Mouse (Mus musculus): ENCODE results near the gene Cd33. TPM values are rescaled to one million over a fixed set of nuclear protein-coding genes. Genes with fewer than 3 reads are reported as not detected.

Gene Cd33
- 1 to 10 TPM; 3.7 to 4.1 TPM for total RNA-seq (2021)
- long read RNA-seq, experiment 1, partial matches to known transcripts: 0 of 1 reads
- long read RNA-seq, experiment 1, other reads (novel, unspliced or antisense): 1 of 1 reads
- long read RNA-seq, experiment 2, full-length matches to known transcripts: 1 of 2 reads
- long read RNA-seq, experiment 2, partial matches to known transcripts: 0 of 2 reads
- long read RNA-seq, experiment 2, other reads (novel, unspliced or antisense): 1 of 2 reads

DNA sequence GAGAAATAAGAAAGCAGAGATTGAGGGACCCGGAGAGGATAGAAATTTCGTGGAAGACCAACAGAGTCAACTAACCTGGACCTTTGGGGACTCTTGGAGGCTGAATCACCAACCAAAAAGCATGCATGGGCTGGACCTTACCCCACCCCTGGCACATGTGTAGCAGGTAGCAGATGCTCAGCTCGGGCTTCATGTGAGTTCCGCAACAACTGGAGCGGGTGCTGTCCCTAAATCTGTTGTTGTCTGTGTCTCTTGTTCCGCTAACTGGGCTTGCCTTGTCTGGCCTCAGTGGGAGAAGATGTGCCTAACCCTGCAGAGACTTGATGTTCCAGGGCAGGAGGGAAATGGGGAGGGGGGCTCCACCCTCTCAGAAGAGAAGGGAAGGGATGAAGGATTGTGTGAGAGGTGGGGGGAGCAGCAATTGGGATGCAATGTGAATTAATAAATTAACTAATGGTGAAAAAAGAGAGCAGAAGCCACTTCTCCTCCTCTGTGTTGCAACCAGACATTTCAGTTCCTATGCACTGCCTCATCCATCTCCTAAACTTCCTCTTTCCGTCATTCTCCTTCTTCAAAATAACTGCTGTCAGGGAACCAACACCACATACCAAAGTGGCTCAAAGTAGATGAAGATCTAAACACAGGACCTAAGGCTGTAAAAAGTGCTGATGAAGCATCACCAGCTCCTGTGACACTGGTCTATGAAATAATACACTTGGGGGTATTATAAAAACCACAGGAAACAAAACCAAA lies at the start of gene Cd33:
TSS of gene Cd33 (minus strand) at position 204 of the 753 bp plus-strand sequence.
- intact Hi-C loops (cut with DNase I): no loop called here
- DNase-seq: no peak

DNA sequence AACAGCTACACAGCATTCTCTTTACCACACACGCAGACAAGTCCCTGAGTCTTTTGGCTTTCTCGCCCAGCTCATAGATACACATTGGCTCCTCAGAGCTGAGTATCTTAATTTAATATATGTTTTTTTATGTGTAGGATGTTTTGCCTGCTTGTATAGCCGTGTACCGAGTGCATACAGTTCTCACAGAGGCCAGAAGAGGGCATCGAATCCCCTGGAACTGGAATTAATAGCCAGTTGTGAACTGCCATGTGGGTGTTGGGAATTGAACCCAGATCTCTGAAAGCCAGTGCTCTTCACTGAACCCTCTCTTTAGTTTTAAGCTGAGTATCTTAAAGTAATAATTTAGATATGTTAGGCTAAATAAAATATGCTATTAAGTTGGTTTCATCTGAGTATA lies 40.6 kb upstream of the Cd33 start:
- no peak for DNase-seq
- intact Hi-C loops (cut with DNase I): loop anchor here (10.0 kb wide), 1 partner anchor 270 kb away; the partner anchor contains the start of gene Zfp715

DNA sequence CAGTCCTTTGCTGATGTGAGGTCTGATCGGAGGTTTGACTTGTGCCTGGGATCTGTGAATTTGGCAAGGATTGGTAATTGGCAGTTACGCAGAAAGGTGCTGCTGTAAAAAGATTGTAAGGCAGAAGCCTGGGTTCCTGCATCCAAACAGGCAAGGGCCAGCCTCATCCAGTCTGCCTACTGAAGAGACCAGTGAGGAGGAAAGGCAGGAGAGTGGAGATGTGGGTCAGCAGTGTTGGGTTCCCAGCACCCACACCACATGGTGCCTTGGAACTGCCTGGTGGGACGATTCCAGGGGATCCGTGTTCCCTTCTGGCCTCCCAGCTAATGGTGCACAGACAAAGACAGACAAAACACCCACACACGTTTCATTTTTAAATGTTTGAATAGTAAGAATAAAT lies 36.3 kb upstream of the Cd33 start:
- DNase-seq: peak in 1 of 2 experiments; percentile 3
- intact Hi-C loops (cut with DNase I): loop anchor here (10.0 kb wide), 1 partner anchor 266 kb away; the partner anchor contains the start of gene Zfp715

DNA sequence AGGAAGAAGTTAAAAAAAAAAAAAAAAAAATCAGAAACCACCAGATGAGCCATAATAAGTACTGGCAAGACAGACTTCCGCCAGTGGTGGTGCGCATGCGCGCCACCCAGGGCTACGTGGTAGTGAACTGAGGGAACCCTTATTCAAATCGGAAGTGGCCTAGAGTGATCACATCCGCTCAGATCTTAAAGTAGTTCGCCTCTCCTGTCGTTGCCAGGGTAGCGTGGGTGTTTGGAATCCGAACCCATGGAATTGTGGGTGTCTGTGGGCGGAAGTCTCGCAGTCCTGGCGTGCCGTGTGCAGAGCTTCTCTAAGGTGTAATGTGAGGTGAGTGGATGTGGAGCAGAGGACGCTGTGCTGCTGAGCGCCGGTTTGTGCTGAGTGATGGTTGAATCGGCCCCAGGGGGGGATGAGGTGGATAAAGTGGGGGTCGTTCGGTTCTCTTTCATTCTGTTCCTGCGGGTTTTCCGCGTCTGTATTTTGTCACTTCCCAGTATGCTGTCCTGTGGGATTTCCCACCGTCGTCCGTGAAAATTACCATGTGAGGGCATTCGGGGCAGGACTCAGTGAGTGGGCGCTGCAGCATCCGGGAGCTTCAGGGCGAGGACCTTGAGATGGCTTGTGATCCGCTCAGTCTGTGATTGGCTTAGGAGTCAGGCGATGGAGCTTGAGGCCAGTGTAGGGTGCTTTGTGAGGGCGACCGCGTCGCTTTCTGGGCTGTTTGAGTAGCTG lies 35.4 kb upstream of the Cd33 start, which contains the start of gene Zfp719:
TSS of gene Zfp719 (plus strand) at position 171 of the 732 bp plus-strand sequence.
- intact Hi-C loops (cut with DNase I): loop anchor here (5.0 to 10.0 kb wide), 2 partner anchors 93 to 265 kb away; partner anchors contain the start of genes Ctu1 and Zfp715

DNA sequence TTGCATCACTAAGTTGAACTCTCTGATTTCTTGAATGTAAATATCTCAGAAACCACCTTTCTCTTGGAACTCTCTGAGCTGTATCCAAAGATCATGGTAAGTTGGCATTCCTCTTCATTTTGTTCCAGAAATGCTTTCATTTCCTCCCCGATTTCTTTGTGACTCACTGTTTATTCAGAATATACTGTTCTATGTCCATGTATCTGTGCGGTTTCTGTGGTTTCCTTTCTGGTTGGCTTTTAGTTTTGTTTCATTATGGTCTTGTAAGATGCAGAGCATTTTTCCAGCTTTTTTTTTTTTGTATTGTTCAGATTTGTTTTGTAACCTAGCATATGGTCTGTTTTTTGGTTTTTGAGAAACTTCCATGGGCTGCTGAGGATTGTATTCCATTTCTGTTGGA lies 27.0 kb upstream of the Cd33 start:
- no peak for DNase-seq
- intact Hi-C loops (cut with DNase I): no loop called here

More for the DNA sequence above, 35.4 kb upstream of the Cd33 start, which contains the start of gene Zfp719:
- DNase-seq: peak; percentile 87 to 90

DNA sequence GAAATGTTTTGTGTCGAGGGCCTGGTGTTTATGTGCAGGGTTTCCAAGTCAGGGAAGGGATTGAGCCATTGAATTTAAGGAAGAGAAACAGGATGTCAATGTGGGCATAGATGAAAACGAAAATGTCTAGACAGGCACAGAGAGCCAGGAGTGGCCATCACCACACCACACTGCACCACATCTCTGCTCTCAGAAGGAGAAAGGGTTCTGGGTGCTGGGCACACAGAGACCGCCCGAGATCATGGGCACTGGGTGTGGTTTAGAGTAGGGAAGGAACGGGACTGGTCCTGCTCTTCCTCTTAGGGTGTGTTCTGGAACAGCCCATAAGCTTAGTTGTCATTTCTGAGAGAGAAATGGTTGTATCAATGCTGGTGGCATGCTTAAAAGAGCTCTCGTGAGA lies 19.1 kb upstream of the Cd33 start:
- intact Hi-C loops (cut with DNase I): loop anchor here (5.0 kb wide), 1 partner anchor 141 kb away; no protein-coding TSS in a partner anchor
- no peak for DNase-seq

DNA sequence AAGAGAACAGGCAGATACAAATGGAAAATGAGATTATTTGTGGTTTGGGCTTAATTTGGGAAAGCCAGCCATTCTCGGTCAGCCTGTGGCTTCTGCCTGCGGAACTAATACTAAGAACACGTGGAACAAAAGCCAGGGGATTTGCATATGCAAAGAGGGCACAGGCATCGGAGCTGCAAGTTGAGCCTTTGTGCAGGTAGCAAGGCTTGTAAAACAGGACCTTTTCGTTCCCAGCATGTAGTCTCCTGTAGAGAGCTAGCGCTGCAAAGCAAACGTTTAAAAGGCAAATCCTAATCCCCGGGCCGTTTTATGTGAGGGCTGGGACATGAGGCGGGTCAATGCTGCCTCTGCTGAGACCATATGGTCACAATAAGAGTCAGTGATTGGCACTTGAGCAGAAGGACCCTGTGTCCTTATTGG lies 18.4 kb upstream of the Cd33 start:
- DNase-seq: no peak
- intact Hi-C loops (cut with DNase I): loop anchor here (5.0 kb wide), 1 partner anchor 140 kb away; no protein-coding TSS in a partner anchor

DNA sequence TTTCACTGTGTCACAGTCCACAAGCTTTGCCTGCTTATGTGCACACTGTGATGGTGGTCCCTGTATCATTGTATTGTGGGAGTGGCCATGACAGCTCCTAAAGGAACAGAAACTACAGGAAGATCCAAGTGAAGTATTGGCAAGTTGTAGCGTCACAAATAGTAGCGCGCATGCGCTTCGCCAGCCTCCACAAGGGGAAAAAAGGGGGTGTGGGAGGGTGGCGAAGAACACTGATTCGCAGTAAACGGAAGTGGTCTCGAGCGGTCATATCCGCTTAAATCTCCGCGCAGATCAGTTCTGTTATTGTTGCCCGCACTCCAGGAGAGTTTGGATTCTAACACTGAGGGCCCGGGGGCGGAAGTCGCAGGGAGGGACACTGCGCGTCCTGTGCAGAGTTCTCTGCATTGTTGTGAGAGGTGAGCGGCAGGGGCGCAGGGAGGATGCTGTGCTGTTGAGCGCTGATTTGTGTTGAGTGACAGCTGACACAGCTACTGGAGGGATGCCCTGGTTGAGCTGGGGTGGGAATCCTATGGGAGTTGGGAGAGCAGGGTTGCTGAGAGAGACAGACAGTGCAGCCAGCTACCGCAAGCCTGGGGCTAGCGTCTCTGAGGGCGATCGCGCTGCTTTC lies 17.9 kb upstream of the Cd33 start, which contains the start of gene Zfp658:
TSS of gene Zfp658 (plus strand) at position 251 of the 628 bp plus-strand sequence.
- intact Hi-C loops (cut with DNase I): loop anchor here (5.0 kb wide), 1 partner anchor 140 kb away; no protein-coding TSS in a partner anchor
- peak; percentile 83 to 84 for DNase-seq

DNA sequence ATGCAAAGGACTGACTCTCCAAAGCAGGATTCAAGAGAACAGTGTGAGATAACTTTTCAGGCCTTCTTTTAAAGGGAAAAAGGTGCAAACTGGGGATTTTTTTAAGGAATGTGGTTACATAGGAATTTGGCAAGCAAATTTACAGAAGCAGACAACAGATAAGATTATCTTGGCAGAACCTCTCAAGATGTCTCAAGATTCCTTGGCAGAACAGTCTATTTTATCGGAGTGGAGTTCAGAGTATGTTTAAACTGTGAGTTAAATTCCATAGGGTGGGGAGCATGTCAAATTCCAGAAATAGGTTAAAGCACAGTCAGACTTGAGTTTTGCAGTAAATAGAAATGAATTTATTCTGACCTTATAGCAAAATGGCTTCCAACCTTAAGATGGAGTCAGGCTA lies 12.7 kb upstream of the Cd33 start:
- DNase-seq: no peak
- intact Hi-C loops (cut with DNase I): no loop called here

DNA sequence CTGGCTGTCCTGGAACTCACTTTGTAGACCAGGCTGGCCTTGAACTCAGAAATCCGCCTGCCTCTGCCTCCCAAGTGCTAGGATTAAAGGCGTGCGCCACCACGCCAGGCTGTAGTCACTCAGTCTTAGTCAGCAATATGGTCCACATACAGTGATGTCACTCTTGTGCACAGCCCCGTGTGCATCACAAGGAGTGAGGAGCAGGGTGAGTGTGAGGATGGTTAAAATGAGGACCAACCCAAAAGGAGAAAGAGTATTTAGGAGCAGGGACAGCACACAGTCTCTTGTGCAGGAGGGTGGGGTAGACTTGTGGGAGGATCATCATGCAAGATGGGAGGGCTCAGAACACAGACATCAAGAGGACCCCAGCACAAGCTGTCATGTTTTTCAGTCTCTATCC lies 11.1 kb upstream of the Cd33 start:
- no peak for DNase-seq
- intact Hi-C loops (cut with DNase I): no loop called here

DNA sequence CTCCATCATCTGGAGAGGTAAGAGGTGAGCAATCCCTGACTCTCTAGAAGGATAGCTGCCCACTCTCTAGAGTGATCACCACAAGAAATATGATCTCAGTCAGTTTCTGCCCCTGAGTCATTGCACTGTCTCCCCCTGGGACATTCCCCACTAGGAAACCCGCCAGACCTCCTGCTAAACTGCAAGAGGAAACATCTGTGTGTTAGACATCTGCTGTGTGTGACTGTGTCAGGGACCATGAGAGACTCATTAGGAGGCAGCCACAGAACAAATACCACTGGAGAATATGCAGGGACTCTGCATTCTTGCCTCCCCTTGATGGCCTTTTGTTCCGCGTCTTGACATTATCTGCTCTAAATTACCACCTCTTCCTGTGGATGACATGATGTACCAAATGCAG lies 10.3 kb upstream of the Cd33 start:
- intact Hi-C loops (cut with DNase I): no loop called here
- DNase-seq: peak; percentile 69 to 78

DNA sequence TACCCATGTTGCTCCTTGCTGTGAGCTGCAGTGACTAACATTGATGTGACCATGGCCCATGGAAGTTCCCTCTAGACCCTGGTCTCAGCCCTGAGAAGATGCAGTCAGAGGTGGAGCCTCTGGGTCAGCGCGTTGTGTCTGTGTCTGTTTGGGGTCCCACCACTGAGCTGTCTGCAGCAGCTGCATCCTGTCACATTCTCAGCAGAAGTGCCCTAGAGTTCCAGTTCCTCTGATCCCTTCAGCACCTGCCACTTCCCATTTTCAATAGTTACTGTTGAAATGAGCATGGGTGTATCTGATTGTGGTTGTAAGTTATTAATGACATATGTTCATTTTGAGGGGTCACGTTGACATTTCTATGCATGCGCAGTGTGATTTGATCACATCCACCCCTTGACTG lies 8.9 kb upstream of the Cd33 start:
- intact Hi-C loops (cut with DNase I): no loop called here
- DNase-seq: peak in 1 of 2 experiments; percentile 12

DNA sequence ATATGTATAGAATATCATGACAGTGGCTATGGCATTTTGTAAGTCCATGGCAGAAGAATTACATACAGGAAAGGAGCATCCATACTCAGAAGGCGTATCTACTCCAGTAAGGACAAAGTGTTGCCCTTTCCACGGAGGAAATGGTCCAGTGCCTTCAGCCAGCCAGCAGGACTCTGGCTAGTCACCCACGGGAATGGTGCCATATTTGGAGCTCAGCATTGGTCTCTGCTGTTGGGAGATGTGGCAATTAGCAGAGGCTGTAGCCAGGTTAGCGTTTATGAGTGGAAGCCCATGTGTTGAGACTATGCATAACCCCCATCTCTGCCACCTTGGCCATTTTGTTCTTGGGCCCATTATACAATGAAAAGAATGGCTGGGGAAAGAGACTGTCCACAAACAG lies 4.0 kb upstream of the Cd33 start:
- intact Hi-C loops (cut with DNase I): no loop called here

DNA sequence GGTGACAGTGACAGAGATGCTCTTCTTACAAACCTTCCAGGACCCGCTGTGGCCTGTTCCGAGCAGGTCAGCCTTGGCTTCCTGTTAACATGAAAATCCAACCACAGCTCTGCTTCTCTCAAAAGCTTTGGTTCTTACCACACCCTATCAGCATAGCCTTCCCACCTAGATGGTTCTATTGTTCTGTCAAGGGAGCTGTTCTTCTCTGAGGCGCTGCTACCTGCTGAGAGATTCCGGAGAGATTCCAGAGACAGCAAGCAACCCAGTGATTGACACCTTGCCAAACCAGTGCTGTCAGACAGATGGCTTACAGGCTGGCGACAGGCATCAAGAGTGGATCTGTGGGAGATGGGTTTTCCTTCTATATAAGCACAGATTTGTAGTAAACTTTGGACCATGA lies 3.4 kb upstream of the Cd33 start:
- no peak for DNase-seq
- intact Hi-C loops (cut with DNase I): no loop called here

More for the DNA sequence above, 4.0 kb upstream of the Cd33 start:
- DNase-seq: no peak

DNA sequence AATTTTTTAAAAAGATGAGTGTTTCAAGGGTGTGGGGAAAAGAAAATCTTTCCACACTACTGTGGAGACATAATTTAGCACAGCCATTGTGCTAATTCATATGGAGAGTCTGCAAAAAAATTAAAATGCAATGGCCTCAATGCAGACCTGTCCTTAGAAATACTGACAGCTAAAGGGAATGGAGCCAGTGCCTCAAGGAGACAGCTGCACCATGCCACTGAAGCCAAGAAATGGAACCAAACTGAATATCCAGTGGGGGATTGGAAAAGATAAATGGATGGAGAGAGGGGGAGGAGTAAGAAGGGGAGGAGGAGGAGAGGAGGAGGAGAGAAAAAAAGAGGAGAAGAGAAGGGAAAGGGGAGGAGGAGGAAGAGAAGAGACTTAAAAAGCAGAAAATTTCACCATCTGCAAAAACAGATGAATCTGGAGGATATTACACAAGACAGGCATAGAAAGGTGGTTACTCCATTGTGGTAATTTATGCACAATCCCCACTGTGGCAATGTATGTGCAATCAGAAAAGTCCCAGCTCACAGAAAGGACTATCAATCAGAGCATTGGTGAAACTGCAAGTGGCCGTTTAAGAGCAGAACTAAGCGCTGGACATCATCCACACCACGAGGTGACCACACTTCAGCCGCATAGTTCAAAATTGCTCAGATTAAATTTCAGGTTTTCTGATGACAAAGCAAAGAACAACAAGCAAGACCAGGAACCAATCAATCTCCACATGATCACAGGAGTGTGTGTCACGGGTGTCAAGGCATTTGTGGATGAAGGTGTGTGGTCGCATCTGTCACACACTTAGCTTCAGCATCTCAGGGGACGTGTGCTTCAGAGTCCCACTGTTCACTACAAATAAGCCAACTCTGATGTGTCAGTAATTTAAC lies 1.7 kb upstream of the Cd33 start:
- DNase-seq: no peak
- intact Hi-C loops (cut with DNase I): no loop called here

DNA sequence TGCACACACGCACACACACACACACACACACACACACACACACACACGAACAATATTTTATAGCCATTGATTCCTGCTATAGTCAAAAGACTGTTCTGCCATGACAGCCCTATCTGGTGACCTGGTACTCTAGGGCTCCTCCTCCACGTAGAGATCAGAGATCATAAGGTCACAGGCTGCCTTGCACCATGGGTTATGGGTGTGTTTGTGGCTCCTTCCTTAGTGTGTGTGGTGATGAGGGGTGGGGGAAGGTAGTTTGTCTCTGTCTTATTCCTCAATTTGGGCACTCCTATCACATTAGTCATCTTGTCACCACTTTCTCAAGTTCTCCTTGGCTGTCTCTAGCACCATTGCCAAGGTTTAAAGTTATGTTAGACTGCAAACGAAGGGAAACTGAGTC lies 5.7 kb downstream of the Cd33 start:
- no peak for DNase-seq
- intact Hi-C loops (cut with DNase I): no loop called here

DNA sequence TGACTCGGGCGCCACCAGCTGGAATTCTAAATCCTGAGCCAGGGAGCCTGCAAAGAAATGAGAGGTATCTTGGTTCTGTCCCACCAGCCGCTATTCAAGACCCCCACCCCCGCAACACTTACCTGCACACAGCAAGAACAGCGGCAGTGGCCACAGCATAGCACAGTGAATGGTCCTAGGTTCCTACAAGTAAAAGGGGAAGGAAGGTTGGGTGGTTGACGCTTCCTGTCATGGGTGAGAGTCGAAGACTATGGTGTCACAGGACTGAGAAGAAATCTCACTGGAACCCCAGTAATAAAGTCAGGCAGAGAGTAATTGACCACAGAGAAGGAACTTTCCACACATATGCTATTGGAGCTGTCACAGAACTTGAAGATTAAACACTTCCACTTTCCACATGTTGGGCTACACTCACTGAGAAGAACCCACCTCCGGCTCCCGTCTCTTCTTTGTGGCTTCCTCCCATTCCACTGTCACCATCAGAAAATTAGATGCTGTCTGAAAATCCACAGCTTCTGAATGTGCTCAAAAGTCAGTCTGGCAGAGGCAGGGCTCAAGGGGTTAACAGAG lies 11.2 kb downstream of the Cd33 start:
- intact Hi-C loops (cut with DNase I): no loop called here
- no peak for DNase-seq

DNA sequence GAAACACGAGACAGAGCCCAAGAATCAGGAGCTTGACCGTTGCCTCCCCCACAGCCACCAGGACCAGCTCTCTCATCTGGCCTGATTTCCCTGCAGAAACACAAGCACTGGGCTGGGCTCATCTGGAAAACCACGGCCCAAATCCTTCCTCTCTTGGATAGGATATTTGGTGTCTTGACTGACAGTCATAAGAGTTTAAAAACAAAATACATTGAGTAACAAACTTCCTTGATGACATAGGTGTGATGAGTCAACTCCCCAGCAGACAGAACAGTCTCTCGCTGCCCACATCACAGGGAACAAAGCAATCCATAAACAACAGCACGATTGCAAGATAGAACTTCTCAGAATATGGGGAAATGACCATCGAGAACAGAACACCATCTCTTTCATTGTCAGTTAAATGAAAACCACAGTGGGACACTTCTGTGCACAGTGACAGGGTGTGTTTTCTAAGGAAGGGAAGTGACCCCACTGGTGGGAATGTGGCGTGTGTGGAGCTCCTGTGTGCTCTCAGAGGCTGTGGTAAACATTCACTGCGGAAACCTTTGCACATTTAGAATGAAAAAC lies 13.9 kb downstream of the Cd33 start:
- no peak for DNase-seq
- intact Hi-C loops (cut with DNase I): no loop called here
